Mouse (Mus musculus) bone marrow macrophage, adult 2 months (primary cell): ENCODE measurements around the gene C4b.

Experiments
- CTCF ChIP-seq: IDR thresholded peaks from 2 replicates; pipeline ENCODE4 v1.5.1; 2012; ENCODE audit warnings: low read depth, mild to moderate bottlenecking, low read length, moderate library complexity
- POLR2A ChIP-seq: IDR thresholded peaks from 2 replicates; pipeline ENCODE4 v1.6.1; 2012; ENCODE audit warnings: mild to moderate bottlenecking, low read depth, low read length, borderline replicate concordance

DNA sequence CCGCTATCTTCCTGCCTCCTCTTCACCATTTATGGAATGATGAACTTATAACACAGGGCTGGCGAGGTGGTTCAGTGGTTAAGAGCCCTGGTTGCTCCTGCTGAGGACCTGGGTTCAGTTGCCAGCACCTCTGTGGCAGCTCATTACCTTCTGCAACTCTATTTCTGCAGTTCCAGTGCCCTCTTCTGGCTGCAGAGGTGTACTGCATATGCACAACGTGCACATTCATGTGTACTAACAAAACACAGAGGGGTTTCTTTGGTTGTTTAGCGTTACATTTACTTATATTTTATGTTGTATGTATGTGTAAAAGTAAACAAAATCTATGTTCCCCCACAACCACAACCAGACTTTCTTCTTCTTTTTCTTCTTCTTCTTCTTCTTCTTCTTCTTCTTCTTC is 20.6 kb downstream of the C4b start:
- TF ChIP-seq CTCF: no peak
- no peak for TF ChIP-seq POLR2A
